Mouse (Mus musculus): ENCODE data around the gene Fpgs.

- TF ChIP-seq CTCF (IDR thresholded peaks at IDR 0.05; ENCODE audit: borderline replicate concordance, insufficient read depth, low read length) (0 out of 2 replicates have a peak, but pooled peaks have one; percentile 4), POLR2A (IDR thresholded peaks at IDR 0.05; ENCODE audit: low read depth, low read length) (0 out of 2 replicates have a peak, but pooled peaks have one; percentile 13)
Observed at GRCm38 (mm10) chr2:32722581-32722980, 18.6 kb upstream of the Fpgs start.

All from embryonic fibroblast, embryonic 13.5 days (primary cell).